Mouse (Mus musculus) MEL (cell line): Measurements from ENCODE around the gene Tubb4a. TPM values are rescaled to one million over a fixed set of nuclear protein-coding genes. Genes with fewer than 3 reads are reported as not detected.
"Not testable (repeated sequence)": the region's sequence is repeated elsewhere in the genome, so short reads cannot be mapped to it uniquely, and the experiment has no call there.

Source experiments
- DNase-seq: peaks from one replicate; pipeline ENCODE4 v3.0.0; 2011; ENCODE audit warnings: low read depth, low spot score
- H3K27ac ChIP-seq: 2 replicates; pipeline ENCODE4 v1.5.1; 2012; ENCODE audit warnings: low read depth, mild to moderate bottlenecking, control low read depth, low read length, moderate library complexity; ENCODE audit not compliant: control insufficient read depth
- H3K27me3 ChIP-seq, 2 experiments: fragments of 150-350 bp in 1 of 2; sonication (generic) in 1 of 2; 2 replicates each; pipeline ENCODE4 v1.6.1; 2012; ENCODE audit warnings: low read length in 2 of 2, mild to moderate bottlenecking in 2 of 2, improper control_type of control experiment in 1 of 2, moderate library complexity in 1 of 2; ENCODE audit not compliant: insufficient read depth in 2 of 2, control insufficient read depth in 1 of 2
- H3K36me3 ChIP-seq, 2 experiments: 2 replicates each; pipeline ENCODE4 v1.6.1; 2012 to 2014; ENCODE audit warnings: low read length in 2 of 2, improper control_type of control experiment in 1 of 2, inconsistent platforms in 1 of 2, mild to moderate bottlenecking in 1 of 2; ENCODE audit not compliant: insufficient read depth in 2 of 2, control insufficient read depth in 1 of 2
- H3K4me1 ChIP-seq, 2 experiments: fragments of 150-350 bp in 1 of 2; sonication (generic) in 1 of 2; 2 replicates each; pipeline ENCODE4 v1.6.1; 2012; ENCODE audit warnings: low read length in 2 of 2, improper control_type of control experiment in 1 of 2, mild to moderate bottlenecking in 1 of 2; ENCODE audit not compliant: insufficient read depth in 2 of 2, control insufficient read depth in 1 of 2
- H3K4me3 ChIP-seq, 2 experiments: fragments of 150-350 bp in 1 of 2; sonication (generic) in 1 of 2; 2 replicates each; pipeline ENCODE4 v1.5.1; 2012; ENCODE audit warnings: low read depth in 2 of 2, low read length in 2 of 2, mild to moderate bottlenecking in 2 of 2, moderate library complexity in 2 of 2, control low read depth in 1 of 2, improper control_type of control experiment in 1 of 2; ENCODE audit not compliant: control insufficient read depth in 1 of 2, insufficient read depth in 1 of 2
- H3K79me2 ChIP-seq: 2 replicates; pipeline ENCODE4 v1.6.1; 2012; ENCODE audit warnings: mild to moderate bottlenecking, low read length, moderate library complexity; ENCODE audit not compliant: control insufficient read depth, poor library complexity, insufficient read depth
- H3K9ac ChIP-seq: 2 replicates; pipeline ENCODE4 v1.6.1; 2012; ENCODE audit warnings: low read depth, mild to moderate bottlenecking, control low read depth, low read length, moderate library complexity; ENCODE audit not compliant: control insufficient read depth, poor library complexity, severe bottlenecking
- H3K9me3 ChIP-seq: fragments of 150-350 bp; sonication (generic); replicated peaks from 2 replicates; pipeline ENCODE4 v1.6.1; 2012; ENCODE audit warnings: mild to moderate bottlenecking, low read length, improper control_type of control experiment, moderate library complexity; ENCODE audit not compliant: insufficient read depth
- BHLHE40 ChIP-seq: IDR thresholded peaks from 2 replicates; pipeline ENCODE4 v1.6.1; 2012; ENCODE audit warnings: low read depth, mild to moderate bottlenecking, inconsistent platforms, low read length, improper control_type of control experiment, borderline replicate concordance
- CHD1 ChIP-seq: IDR thresholded peaks from 2 replicates; pipeline ENCODE4 v1.6.1; 2012; ENCODE audit warnings: low read depth, mild to moderate bottlenecking, inconsistent platforms, low read length, improper control_type of control experiment
- CTCF ChIP-seq, 3 experiments: IDR thresholded peaks in 2 of 3; conservative IDR thresholded peaks in 1 of 3; 2 replicates each; pipeline ENCODE4 v1.5.1; 2011 to 2012; ENCODE audit warnings: low read length in 3 of 3, low read depth in 2 of 3, mild to moderate bottlenecking in 2 of 3, improper control_type of control experiment in 1 of 3, inconsistent platforms in 1 of 3, mixed read lengths in 1 of 3, moderate library complexity in 1 of 3; ENCODE audit not compliant: control insufficient read depth in 1 of 3, insufficient read depth in 1 of 3, poor library complexity in 1 of 3, severe bottlenecking in 1 of 3
- EP300 ChIP-seq, 2 experiments: IDR thresholded peaks; 2 replicates each; pipeline ENCODE4 v1.6.1; 2011; ENCODE audit warnings: improper control_type of control experiment in 2 of 2, low read length in 2 of 2, low read depth in 1 of 2, mild to moderate bottlenecking in 1 of 2
- GABPA ChIP-seq: IDR thresholded peaks from 2 replicates; pipeline ENCODE4 v1.6.1; 2012; ENCODE audit warnings: low read depth, mild to moderate bottlenecking, inconsistent platforms, low read length, improper control_type of control experiment, moderate library complexity
- KAT2A ChIP-seq: conservative IDR thresholded peaks from 2 replicates; pipeline ENCODE4 v1.6.1; 2012; ENCODE audit warnings: low read depth, low read length, improper control_type of control experiment, inconsistent platforms
- MAFK ChIP-seq: IDR thresholded peaks from 2 replicates; pipeline ENCODE4 v1.6.1; 2011; ENCODE audit warnings: low read depth, mild to moderate bottlenecking, low read length, improper control_type of control experiment, borderline replicate concordance
- MEF2A ChIP-seq: IDR thresholded peaks from 2 replicates; pipeline ENCODE4 v1.6.1; 2014; ENCODE audit warnings: low read depth, mild to moderate bottlenecking, inconsistent platforms, low read length, improper control_type of control experiment; ENCODE audit not compliant: poor library complexity, insufficient replicate concordance, severe bottlenecking; ENCODE audit errors: extremely low read depth
- MXI1 ChIP-seq: IDR thresholded peaks from 2 replicates; pipeline ENCODE4 v1.6.1; 2011; ENCODE audit warnings: mild to moderate bottlenecking, low read depth, low read length, improper control_type of control experiment
- POLR2AphosphoS2 ChIP-seq: IDR thresholded peaks from 2 replicates; pipeline ENCODE4 v1.6.1; 2011; ENCODE audit warnings: low read length, improper control_type of control experiment
- POLR2AphosphoS5 ChIP-seq: IDR thresholded peaks from 2 replicates; pipeline ENCODE4 v1.6.1; 2012; ENCODE audit warnings: low read depth, borderline replicate concordance, mild to moderate bottlenecking, inconsistent platforms, low read length, moderate library complexity, mixed read lengths
- RAD21 ChIP-seq: IDR thresholded peaks from 2 replicates; pipeline ENCODE4 v1.6.1; 2011; ENCODE audit warnings: mild to moderate bottlenecking, low read depth, low read length, improper control_type of control experiment
- SIN3A ChIP-seq: IDR thresholded peaks from 2 replicates; pipeline ENCODE4 v1.6.1; 2012; ENCODE audit warnings: low read length, improper control_type of control experiment, inconsistent platforms
- SMC3 ChIP-seq: IDR thresholded peaks from 2 replicates; pipeline ENCODE4 v1.6.1; 2011; ENCODE audit warnings: low read depth, low read length, improper control_type of control experiment
- TBP ChIP-seq: IDR thresholded peaks from 2 replicates; pipeline ENCODE4 v1.8.0; 2011; ENCODE audit warnings: low read depth, low read length, improper control_type of control experiment
- TCF12 ChIP-seq: IDR thresholded peaks from 2 replicates; pipeline ENCODE4 v1.6.1; 2014; ENCODE audit warnings: low read depth, mild to moderate bottlenecking, inconsistent platforms, low read length, improper control_type of control experiment, moderate library complexity
- USF2 ChIP-seq, 2 experiments: IDR thresholded peaks; 2 replicates each; pipeline ENCODE4 v1.6.1; 2011 to 2012; ENCODE audit warnings: improper control_type of control experiment in 2 of 2, low read length in 2 of 2, borderline replicate concordance in 1 of 2, inconsistent platforms in 1 of 2, low read depth in 1 of 2, mild to moderate bottlenecking in 1 of 2; ENCODE audit not compliant: insufficient read depth in 1 of 2
- ZC3H11A ChIP-seq: IDR thresholded peaks from 2 replicates; pipeline ENCODE4 v1.6.1; 2012; ENCODE audit warnings: low read depth, mild to moderate bottlenecking, inconsistent platforms, low read length, improper control_type of control experiment
- ZNF384 ChIP-seq: IDR thresholded peaks from 2 replicates; pipeline ENCODE4 v1.6.1; 2012; ENCODE audit warnings: low read depth, mild to moderate bottlenecking, inconsistent platforms, low read length, improper control_type of control experiment
- polyA plus RNA-seq, 2 experiments: library from polyadenylated mRNA; stranded (reverse) in 1 of 2; unstranded in 1 of 2; fragments of >175 nt in 1 of 2; fragments of >200 nt in 1 of 2; gene quantifications; 2 replicates each; pipeline versions ENCODE4 v1.2.1 to v1.2.4; 2012; ENCODE audit warnings: low replicate concordance in 2 of 2, low read depth in 1 of 2; ENCODE audit not compliant: insufficient read length in 2 of 2, insufficient read depth in 1 of 2, missing spikeins in 1 of 2
- total RNA-seq: library from RNA; depleted of rRNA; stranded (reverse); fragments of 300-350 nt; gene quantifications from 2 replicates; pipeline ENCODE4 v1.2.3, GENCODE M21; 2012

The Tubb4a gene
- total and polyA plus RNA-seq, 3 experiments = 0.35 to 6.4 TPM; not detected in 1

DNA sequence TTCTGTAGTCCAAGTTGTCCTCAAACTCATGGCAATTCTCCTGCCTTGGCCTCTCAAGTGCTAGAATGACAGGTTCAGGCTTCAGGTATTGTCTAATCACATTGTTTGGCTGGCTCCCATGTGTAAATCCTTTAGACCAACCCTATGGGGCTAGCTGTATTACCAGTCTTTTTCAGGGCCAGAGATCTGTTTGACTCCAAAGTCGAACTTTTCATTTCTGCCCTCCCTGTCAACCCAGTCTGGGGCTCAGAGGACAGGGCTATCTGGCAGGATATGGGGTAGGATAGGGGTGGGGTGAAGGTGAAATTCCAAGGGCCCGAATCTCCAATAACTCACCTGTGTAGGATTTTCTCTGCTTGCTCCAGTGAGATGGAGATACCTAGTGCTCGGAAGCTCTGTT, 31.3 kb downstream of the Tubb4a start:
- Histone ChIP-seq H3K36me3 (peaks cover 3 to 4% of the 10 kb centered on the region in 2 experiments; a peak in 2 of 4 replicates), H3K27ac (no peak overlapping the region), H3K9me3 (no peaks in the 10 kb centered on the region), H3K27me3 (no peaks in the 10 kb centered on the region), H3K9ac (no peak overlapping the region), H3K79me2 (peaks cover 6% of the 10 kb centered on the region), H3K4me3 (no peak overlapping the region), H3K4me1 (peaks cover 0 to 12% of the 10 kb centered on the region in 2 experiments; a peak in 3 of 4 replicates)
- no peak for DNase-seq
- TF ChIP-seq TBP (no peak), POLR2AphosphoS2 (no peak)

DNA sequence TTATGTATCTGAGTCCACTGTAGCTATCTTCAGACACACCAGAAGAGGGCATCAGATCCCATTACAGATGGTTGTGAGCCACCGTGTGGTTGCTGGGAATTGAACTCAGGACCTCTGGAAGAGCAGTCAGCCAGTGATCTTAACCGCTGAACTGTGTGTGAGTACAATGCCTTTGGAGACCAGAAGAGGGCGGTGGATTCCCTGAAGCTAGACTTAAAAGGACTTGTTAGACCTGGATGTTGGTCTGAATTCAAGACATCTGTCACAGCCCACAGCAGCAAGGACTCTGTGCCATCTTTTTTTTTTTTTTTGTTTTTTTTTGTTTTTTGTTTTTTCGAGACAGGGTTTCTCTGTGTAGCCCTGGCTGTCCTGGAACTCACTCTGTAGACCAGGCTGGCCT, 35.9 kb downstream of the Tubb4a start:
- H3K9ac ChIP-seq, H3K4me1 ChIP-seq, H3K79me2 ChIP-seq, H3K36me3 ChIP-seq, H3K4me3 ChIP-seq, H3K9me3 ChIP-seq, H3K27ac ChIP-seq: not testable (repeated sequence)
- DNase-seq = peak; percentile 80
- TF ChIP-seq ZNF384 (peak; percentile 50; the same call in 1 of the 2 replicates), SMC3 (peak; percentile 68), CTCF (IDR thresholded peaks at IDR 0.05 in 2 of 3, conservative IDR thresholded peaks at IDR 0.05 in 1 of 3; ENCODE audit: control insufficient read depth in 1 of 3, insufficient read depth in 1 of 3, low read depth in 2 of 3, low read length in 3 of 3, poor library complexity in 1 of 3, severe bottlenecking in 1 of 3) (peak; percentile 38 to 66 (median 44); a peak in 5 of 6 replicates), ZC3H11A (peak; percentile 61), SIN3A (peak; percentile 30; the same call in 1 of the 2 replicates), RAD21 (peak; percentile 57)
- TF ChIP-seq, all 39 proteins: peak for 6; not testable (repeated sequence) for 33
- H3K27me3 ChIP-seq = not testable (repeated sequence)

DNA sequence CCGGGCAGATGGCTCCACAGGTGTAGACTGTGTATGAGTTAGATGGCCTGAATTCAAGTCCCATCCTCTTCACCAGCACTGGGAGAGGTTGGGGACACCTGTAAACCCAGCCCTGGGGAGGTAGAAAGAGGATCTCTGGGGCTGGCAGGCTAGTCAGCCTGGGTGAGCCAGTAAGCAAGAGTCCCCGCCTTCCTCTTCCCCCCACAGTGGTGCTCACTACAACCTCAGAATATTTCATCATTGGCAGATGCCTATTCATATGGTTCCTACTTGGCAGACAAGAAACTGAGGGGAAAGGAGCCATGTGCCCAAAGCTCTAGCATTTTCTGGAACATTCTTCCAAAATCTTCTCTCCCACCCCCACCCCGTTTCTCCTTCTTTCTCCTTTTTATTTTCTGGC, 38.8 kb downstream of the Tubb4a start:
- DNase-seq = no peak
- Histone ChIP-seq H3K9me3 (no peaks in the 10 kb centered on the region), H3K27ac (no peak overlapping the region), H3K4me3 (no peak overlapping the region), H3K9ac (no peak overlapping the region), H3K79me2 (no peaks in the 10 kb centered on the region), H3K4me1 (no peaks in the 10 kb centered on the region), H3K36me3 (peaks cover 0 to 3% of the 10 kb centered on the region in 2 experiments; a peak in 1 of 4 replicates), H3K27me3 (no peaks in the 10 kb centered on the region)
- TF ChIP-seq KAT2A (no peak), CHD1 (no peak), BHLHE40 (no peak), MEF2A (no peak), MAFK (no peak), EP300 (IDR thresholded peaks at IDR 0.05; ENCODE audit: low read depth in 1 of 2, low read length in 2 of 2) (no peak), MXI1 (no peak), USF2 (IDR thresholded peaks at IDR 0.05; ENCODE audit: borderline replicate concordance in 1 of 2, insufficient read depth in 1 of 2, low read depth in 1 of 2, low read length in 2 of 2) (no peak), POLR2AphosphoS5 (no peak), ZC3H11A (no peak), TCF12 (no peak), GABPA (no peak)
